Mouse (Mus musculus): Measurements from ENCODE around the gene Fbxw16. TPM values are rescaled to one million over a fixed set of nuclear protein-coding genes. Genes with fewer than 3 reads are reported as not detected.
"Not testable (repeated sequence)": the region's sequence is repeated elsewhere in the genome, so short reads cannot be mapped to it uniquely, and the experiment has no call there.

The Fbxw16 gene
- not detected in 2 replicates for polyA plus RNA-seq (2015; fragmentation: Nextera tagmentation; extraction: Ambion mirVana)

- H3K4me1 ChIP-seq: no peaks in the 10 kb centered on the region
- H3K27me3 ChIP-seq (replicated peaks): no peaks in the 10 kb centered on the region
- H3K4me3 ChIP-seq: no peak within 1 kb of the TSS
- H3K4me2 ChIP-seq: no peak within 1 kb of the TSS
- no peak within 1 kb of the TSS for H3K9ac ChIP-seq
- no peak within 1 kb of the TSS for H3K27ac ChIP-seq
- H3K36me3 ChIP-seq (replicated peaks): no peaks in the 10 kb centered on the region
- ATAC-seq (replicated peaks): no peak
- H3K9me3 ChIP-seq: no peaks in the 10 kb centered on the region
These were observed at the start of gene Fbxw16 for GRCm38 (mm10) chr9:109449040-109449439. Fbxw16 (minus strand) TSS chr9:109449140.

GRCm38 (mm10) chr9:109495775-109496174 lies 46.8 kb upstream of the Fbxw16 start, which contains the start of gene Fbxw19:
Fbxw19 (minus strand) TSS chr9:109495875.
- not testable (repeated sequence) for H3K4me2 ChIP-seq; ATAC-seq (replicated peaks); H3K36me3 ChIP-seq (replicated peaks); H3K9ac ChIP-seq; H3K9me3 ChIP-seq; H3K27me3 ChIP-seq (replicated peaks); H3K4me1 ChIP-seq; H3K4me3 ChIP-seq; H3K27ac ChIP-seq
- WGBS: 74% methylated on average over 1 of the region's 1 CpGs

GRCm38 (mm10) chr9:109432956-109433355 lies 16.0 kb downstream of the Fbxw16 start:
- ATAC-seq (replicated peaks): no peak
- WGBS: 92% methylated on average over 1 of the region's 1 CpGs
- H3K4me2 ChIP-seq: no peak overlapping the region

GRCm38 (mm10) chr9:109404196-109404595 lies 44.7 kb downstream of the Fbxw16 start, which contains the start of gene Fbxw22:
Fbxw22 (minus strand) TSS chr9:109404296.
- H3K4me1 ChIP-seq; ATAC-seq (replicated peaks); H3K9me3 ChIP-seq; H3K9ac ChIP-seq; H3K27me3 ChIP-seq (replicated peaks); H3K4me2 ChIP-seq; H3K36me3 ChIP-seq (replicated peaks); H3K4me3 ChIP-seq; H3K27ac ChIP-seq: not testable (repeated sequence)
- WGBS: 71% methylated on average over 4 of the region's 4 CpGs

More at GRCm38 (mm10) chr9:109432956-109433355, 16.0 kb downstream of the Fbxw16 start:
- Histone ChIP-seq H3K4me3 (no peak overlapping the region), H3K9me3 (no peaks in the 10 kb centered on the region), H3K27ac (no peak overlapping the region), H3K27me3 (replicated peaks) (no peaks in the 10 kb centered on the region), H3K9ac (no peak overlapping the region), H3K36me3 (replicated peaks) (no peaks in the 10 kb centered on the region), H3K4me1 (no peaks in the 10 kb centered on the region)

Other genes starting within 250 kb of the Fbxw16 start
- not detected in 2 replicates for gene Fbxw20, start 214.4 kb downstream of the Fbxw16 start, polyA plus RNA-seq (2015; fragmentation: Nextera tagmentation; extraction: Ambion mirVana)
- gene Fbxw14, start 161.5 kb downstream of the Fbxw16 start, polyA plus RNA-seq (2015; fragmentation: Nextera tagmentation; extraction: Ambion mirVana): not detected in 2 replicates
- gene Fbxw28, start 109.5 kb downstream of the Fbxw16 start, polyA plus RNA-seq (2015; fragmentation: Nextera tagmentation; extraction: Ambion mirVana): 0.18 TPM in 1 of 2 replicates, not detected in the other
- 0.12 TPM in 1 of 2 replicates, not detected in the other for gene Fbxw22, start 44.8 kb downstream of the Fbxw16 start, polyA plus RNA-seq (2015; fragmentation: Nextera tagmentation; extraction: Ambion mirVana)
- gene Fbxw19, start 46.7 kb upstream of the Fbxw16 start, polyA plus RNA-seq (2015; fragmentation: Nextera tagmentation; extraction: Ambion mirVana): not detected in 2 replicates
- not detected in 2 replicates for gene Fbxw15, start 119.1 kb upstream of the Fbxw16 start, polyA plus RNA-seq (2015; fragmentation: Nextera tagmentation; extraction: Ambion mirVana)
- gene Fbxw24, start 176.9 kb upstream of the Fbxw16 start, polyA plus RNA-seq (2015; fragmentation: Nextera tagmentation; extraction: Ambion mirVana): 0.23 TPM in 1 of 2 replicates, not detected in the other
- not detected in 2 replicates for gene Fbxw25, start 215.5 kb upstream of the Fbxw16 start, polyA plus RNA-seq (2015; fragmentation: Nextera tagmentation; extraction: Ambion mirVana)

All from midbrain, embryonic 15.5 days (tissue).